Mouse (Mus musculus) cerebellum, adult 11-12 months (tissue): Measurements from ENCODE around the gene Napa.

Experiments
- DNase-seq: peaks from one replicate; pipeline ENCODE4 v3.0.0; 2022

The Napa gene

DNA sequence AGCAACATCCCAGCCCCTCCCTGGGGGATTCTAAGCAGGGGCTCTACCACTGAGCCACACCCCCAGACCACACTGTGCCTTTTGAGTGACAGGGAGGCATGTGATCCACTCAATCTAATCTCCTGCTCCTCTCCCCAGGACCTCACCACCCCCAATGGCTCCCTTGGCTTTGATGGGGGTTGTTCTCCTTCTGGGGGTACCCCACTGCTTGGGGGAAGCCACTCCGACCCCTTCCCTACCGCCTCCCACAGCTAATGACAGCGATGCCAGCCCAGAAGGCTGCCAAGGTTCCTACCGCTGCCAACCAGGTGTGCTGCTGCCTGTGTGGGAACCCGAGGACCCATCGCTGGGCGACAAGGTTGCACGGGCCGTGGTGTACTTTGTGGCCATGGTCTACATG, 35.4 kb downstream of the Napa start:
- DNase-seq: peak; percentile 69

DNA sequence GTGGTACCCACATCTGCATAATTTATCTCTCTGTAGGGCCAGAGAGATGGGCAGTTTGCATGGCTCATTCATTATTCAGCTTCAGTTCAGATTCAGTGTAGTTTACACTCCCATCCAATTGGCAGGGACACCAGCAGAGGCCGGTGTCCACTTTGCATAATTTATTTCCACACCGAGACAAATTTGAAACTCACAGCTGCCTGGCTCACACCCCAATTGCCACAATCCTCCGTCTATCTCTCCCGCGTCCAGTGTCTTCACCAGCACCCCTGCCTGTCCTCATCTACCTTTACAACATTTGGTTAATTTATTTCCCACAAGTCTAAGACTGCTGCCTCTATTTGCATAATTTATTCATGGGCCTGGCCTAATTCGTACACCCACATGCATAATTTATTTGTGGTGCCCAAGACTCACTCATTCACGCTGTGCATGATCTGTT, 36.7 kb downstream of the Napa start:
- DNase-seq: peak; percentile 31

- peak; percentile 81 for DNase-seq
Measured at GRCm38 (mm10) chr7:16146489-16147410, 48.5 kb downstream of the Napa start.

DNA sequence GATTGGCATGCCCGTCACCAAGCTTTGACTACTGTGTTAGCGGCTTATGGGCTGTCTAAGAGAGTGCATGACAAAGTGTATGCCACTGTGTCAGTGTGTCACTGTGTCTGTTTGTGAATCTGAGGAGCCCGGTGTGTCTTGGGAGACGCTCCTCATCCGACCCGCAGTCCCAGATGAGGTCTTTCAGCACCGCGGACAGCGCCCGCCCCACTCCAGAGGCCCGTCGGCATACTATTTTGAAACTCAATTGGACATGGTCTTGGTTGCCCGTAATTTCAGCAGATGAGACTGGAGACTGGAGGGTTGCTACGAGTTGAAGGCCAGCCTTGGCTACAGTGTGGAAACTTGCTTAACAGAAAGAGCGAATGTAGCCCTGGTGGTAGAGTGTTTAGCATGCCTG, 49.4 kb downstream of the Napa start:
- peak; percentile 41 for DNase-seq

DNA sequence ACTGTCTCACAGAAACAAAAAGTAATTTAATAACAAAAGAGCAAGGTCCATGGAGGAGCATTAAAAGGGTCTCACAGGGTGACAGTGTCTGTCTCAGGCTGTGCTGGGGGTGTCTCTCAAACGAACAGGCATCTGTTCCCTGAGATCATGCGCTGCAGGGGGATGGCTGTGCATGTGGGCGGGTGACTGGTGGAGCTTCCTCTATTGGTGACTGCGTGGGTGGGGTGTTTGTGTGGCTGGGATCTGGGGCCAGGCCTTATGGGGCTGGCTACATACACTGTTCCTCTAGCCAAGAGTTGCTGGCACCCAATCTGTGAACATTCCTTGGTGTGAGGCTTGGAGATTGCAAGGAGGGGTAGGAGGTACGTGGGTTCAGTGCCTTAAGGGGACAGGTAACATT, 51.0 kb downstream of the Napa start:
- peak; percentile 98 for DNase-seq

DNA sequence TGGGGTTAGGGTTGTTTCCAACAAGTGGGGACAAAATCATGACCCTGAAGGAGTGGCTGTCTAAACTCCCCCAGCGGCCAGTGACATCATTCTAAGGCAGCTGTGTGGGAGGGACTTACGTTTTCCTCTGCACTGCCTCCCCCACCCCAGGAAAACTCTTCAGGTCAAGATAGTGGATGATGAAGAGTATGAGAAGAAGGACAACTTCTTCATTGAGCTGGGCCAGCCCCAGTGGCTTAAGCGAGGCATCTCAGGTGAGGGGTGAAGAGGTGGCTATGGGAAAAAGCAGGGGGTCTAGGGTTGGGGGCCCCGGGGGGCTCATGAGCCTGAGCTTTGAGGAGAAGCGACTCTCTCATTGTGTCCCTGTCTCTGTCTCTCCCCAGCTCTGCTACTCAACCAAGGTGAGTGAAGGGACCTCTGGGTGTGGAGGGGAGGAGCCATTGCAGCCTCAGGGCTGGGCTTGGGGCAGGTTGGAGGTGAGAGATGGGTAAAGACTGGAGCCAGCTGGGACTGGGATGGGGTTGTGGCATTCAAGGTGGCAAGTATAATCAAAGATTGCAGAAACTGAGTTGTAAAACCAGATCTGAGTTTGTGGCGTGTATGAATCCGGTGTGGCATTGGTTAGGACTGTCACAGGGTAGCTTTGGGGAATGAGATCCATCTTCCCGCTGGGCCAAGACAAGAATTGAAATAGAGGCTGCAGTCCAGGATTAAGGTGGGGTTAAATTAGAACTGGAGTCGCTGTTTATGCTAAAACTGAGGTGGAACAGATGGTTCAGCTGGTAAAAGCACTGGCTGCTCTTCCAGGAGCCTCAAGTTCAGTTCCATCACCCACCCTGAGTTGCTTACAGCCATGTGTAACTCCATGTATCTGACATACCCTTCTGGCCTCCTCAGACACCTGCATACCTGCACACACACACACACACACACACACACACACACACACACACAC, 52.2 kb downstream of the Napa start:
- peak; percentile 57 for DNase-seq

- peak; percentile 72 for DNase-seq
Measured at GRCm38 (mm10) chr7:16153522-16153921, 55.3 kb downstream of the Napa start.

DNA sequence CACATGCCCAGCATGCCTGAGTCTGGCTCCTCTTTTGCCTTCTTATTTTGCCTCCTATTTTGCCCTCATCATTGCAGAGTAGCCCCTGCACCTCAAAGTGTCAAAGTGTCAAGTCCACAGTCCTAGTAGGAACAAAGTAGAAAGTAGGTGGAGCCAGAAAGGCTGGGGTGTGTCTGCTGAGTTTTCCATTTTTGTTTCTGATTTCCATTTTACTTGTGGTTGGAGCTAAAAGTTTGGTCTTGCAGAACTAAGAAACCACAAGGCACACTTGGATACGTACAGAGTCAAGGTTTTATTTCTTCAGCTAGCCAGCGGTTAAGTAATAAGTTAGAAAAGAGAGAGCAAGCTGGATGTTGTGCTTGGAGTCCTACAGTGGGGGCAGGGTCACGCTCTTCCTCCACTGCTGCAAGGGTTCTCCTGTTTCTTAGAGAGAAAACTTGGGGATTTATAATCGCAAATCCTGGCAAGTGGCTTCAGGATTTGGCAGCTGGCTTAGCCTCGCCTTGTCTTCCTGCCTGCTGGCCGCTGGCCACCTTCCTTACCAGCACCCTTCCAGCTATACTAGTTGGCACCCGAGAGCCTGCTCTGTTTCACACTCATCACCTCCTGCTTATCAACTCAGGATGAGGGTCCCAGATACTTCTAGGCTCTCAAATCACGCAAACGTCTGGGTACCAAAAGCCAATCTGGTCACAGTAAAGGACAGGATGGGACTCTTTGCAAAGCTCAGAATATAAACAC, 57.0 kb downstream of the Napa start:
- peak; percentile 69 for DNase-seq

DNA sequence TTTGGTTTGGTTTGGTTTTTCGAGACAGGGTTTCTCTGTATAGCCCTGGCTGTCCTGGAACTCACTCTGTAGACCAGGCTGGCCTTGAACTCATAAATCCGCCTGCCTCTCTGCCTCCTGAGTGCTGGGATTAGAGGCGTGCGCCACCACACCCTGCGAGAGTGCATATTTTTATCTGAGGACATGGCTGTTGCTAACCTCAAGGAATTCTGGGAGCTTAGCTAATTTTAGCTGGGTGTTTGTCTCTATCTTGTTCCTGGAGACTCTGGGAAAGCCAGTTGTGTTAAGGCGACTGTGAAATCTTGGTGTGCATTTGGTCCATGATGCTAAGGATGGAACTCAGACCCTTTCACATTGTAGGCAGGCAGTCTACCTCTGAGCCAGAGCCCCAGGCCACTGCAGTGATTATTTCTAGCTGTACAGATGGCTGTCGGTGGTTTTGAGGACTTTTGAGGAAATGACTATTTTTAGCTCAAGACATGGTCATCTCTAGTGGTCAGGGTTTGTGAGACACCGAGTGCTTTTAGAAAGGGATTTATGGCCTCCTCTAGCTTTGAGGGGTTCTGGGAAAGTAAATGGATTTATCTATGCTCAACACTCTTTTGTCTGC, 58.0 kb downstream of the Napa start:
- DNase-seq: no peak

- DNase-seq: peak; percentile 57
Measured at GRCm38 (mm10) chr7:16158735-16159134, 60.5 kb downstream of the Napa start.

DNA sequence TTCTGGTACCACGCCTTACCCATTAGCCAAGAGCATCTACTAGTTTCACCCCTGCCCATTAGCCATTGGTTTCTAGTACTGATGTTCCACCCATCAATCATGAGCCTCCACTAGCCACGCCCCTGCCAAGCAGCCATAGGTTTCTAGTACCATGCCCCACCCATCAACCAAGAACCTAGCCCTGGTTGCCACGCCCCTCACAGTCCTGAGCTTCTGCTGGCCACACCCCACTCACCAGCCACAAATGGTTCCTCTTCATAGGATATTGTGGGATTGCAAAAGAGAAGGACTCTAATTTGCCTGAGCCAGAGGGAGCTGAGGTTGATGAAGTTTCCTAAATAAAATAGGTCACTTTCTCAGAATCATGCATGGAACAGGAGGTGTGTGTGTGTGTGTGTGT, 62.4 kb downstream of the Napa start:
- DNase-seq: peak; percentile 62

DNA sequence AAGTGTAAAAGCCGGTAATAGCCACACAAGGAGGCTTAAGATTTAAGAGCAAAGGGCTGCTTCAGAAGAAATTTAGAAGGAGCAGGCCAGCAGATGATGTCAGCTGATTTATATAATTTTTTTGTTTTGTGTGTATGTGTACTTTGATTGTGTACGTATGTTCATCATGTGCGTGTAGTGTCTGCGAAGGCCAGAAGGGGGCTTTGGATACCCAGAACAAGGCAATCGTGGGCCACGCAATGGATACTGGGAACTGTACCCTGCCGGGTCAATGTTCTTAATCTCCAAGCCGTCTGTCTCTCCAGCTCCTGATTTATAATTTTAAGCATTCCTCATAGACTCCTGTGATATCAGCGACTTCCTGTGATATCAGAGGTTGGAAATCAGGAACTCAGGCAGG, 63.0 kb downstream of the Napa start:
- no peak for DNase-seq

DNA sequence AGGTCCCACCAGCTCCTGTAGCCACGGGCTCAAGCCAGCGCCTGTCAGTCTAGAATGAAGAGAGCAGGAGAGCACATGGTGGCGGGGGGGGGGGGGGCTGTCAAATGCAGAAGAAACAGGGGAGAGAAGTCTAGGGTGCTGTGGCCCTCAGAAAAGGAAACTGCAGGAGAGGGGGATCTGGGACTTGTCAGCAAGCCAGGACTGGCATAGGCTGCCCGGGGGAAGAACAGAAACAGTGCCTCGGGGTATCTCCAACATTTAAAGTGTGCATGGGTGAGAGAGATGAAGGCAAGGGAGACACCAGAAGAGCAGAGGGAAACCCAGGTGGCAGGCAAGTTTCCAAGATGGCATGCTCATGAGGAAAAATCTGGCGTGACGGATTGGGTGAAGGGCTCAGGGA, 63.8 kb downstream of the Napa start:
- DNase-seq: peak; percentile 51
